Mouse (Mus musculus): ENCODE measurements at regions not wholly inside any gene's neighbourhood (a gene's known extent, or its start where the extent isn't known, plus 50 kb on each side); places are given as distances from the start of the nearest gene placed in this dataset.

DNA sequence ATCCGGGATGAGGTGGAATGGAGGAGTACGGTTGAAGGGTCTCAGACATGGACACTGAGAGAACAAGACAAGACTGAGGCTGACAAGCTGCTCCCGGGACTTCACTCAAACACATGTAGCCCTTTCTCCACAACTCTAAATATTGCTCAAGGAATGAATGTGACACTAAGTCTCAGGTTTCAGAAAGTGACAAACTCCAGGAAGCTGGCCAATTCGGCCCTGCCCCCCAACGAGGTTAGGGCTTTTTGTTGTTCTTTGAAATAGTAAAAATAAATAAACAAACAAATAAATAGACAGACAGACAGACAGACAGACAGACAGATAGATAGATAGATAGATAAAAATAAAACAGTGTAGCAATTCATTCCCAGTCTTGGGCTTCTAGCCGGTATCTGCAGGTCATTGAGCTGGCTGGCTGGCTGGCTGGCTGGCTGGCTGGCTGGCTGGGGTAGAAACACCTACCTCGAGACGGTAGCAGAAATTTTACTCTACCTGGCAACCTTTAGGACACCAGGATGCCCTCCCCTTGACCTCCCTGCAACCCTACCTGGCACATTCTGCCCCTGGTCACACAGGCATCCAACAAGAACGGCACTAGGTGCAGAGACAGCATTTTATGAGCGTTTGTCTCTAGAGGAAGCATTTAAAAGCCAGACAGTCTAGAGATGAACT is 119.6 kb upstream of the Dlg1 start:
- no peak for TF ChIP-seq EP300 (IDR thresholded peaks at IDR 0.05; ENCODE audit: low read depth)
- TF ChIP-seq CTCF (IDR thresholded peaks at IDR 0.05; ENCODE audit: low read depth), result no peak
